Mouse (Mus musculus) forebrain, embryonic 11.5 days (tissue): Measurements from ENCODE around the gene Rsrc1. TPM values are rescaled to one million over a fixed set of nuclear protein-coding genes. Genes with fewer than 3 reads are reported as not detected.

Experiments used
- ATAC-seq: fragments of 200-750 bp; cut with Nextera tagmentation; replicated peaks from 2 replicates; pipeline ENCODE4 v1.8.0; 2017; ENCODE audit warnings: moderate TSS enrichment; ENCODE audit not compliant: low FRiP score
- DNase-seq: peaks from one replicate; pipeline ENCODE4 v3.0.0-alpha.2; 2017; ENCODE audit warnings: low spot score
- H3K27ac ChIP-seq: fragments of 300-500 bp; sonication (generic); 2 replicates; pipeline ENCODE4 v1.5.1; 2014; ENCODE audit warnings: low read depth, low read length
- H3K27me3 ChIP-seq: fragments of 300-500 bp; sonication (generic); 2 replicates; pipeline ENCODE4 v1.6.1; 2014; ENCODE audit warnings: mild to moderate bottlenecking, low read length, mixed read lengths; ENCODE audit not compliant: control insufficient read depth, insufficient read depth
- H3K36me3 ChIP-seq: fragments of 300-500 bp; sonication (generic); 2 replicates; pipeline ENCODE4 v1.6.1; 2014; ENCODE audit warnings: mild to moderate bottlenecking, low read length, moderate library complexity, mixed read lengths; ENCODE audit not compliant: control insufficient read depth, insufficient read depth
- H3K4me1 ChIP-seq: fragments of 300-500 bp; sonication (generic); replicated peaks from 2 replicates; pipeline ENCODE4 v1.6.1; 2014; ENCODE audit warnings: low read length, mixed read lengths; ENCODE audit not compliant: control insufficient read depth, insufficient read depth
- H3K4me2 ChIP-seq: fragments of 300-500 bp; sonication (generic); 2 replicates; pipeline ENCODE4 v1.6.1; 2014; ENCODE audit warnings: low read depth, mild to moderate bottlenecking, low read length, moderate library complexity, mixed read lengths; ENCODE audit not compliant: severe bottlenecking
- H3K4me3 ChIP-seq: fragments of 300-500 bp; sonication (generic); 2 replicates; pipeline ENCODE4 v1.5.1; 2014; ENCODE audit warnings: low read depth, low read length
- H3K9ac ChIP-seq: fragments of 300-500 bp; sonication (generic); 2 replicates; pipeline ENCODE4 v1.6.1; 2014; ENCODE audit warnings: low read length
- H3K9me3 ChIP-seq: fragments of 300-500 bp; sonication (generic); 2 replicates; pipeline ENCODE4 v1.6.1; 2016; ENCODE audit warnings: low read length, mixed read lengths; ENCODE audit not compliant: control insufficient read depth
- WGBS: fragments of 180-500 bp; shearing (Covaris S2); extraction: QIAGEN DNeasy Blood & Tissue Kit; methylation state at CpG from one replicate; pipeline ENCODE4 v1.1.7; 2014; 5-methylcytosine and 5-hydroxymethylcytosine counted together
- polyA plus RNA-seq: library from polyadenylated mRNA; unstranded; fragments of >200 nt; fragmentation: Nextera tagmentation; extraction: Ambion mirVana; gene quantifications from 2 replicates; pipeline ENCODE4 v1.2.1, GENCODE M21; 2014

The Rsrc1 gene
- polyA plus RNA-seq, 1 experiment from 2014 or later = 44.6 TPM

GRCm38 (mm10) chr3:67339558-67339957 is 358.4 kb downstream of the Rsrc1 start:
- DNase-seq (no peak), ATAC-seq (no peak)
- no peak overlapping the region for H3K4me2 ChIP-seq
- H3K4me3 ChIP-seq = no peak overlapping the region
- H3K9me3 ChIP-seq = no peaks in the 10 kb centered on the region
- H3K27ac ChIP-seq = no peak overlapping the region
- H3K27me3 ChIP-seq = no peaks in the 10 kb centered on the region
- no peaks in the 10 kb centered on the region for H3K36me3 ChIP-seq
- 82% methylated on average over 3 of the region's 3 CpGs for WGBS
- no peaks in the 10 kb centered on the region for H3K4me1 ChIP-seq
- no peak overlapping the region for H3K9ac ChIP-seq

DNA sequence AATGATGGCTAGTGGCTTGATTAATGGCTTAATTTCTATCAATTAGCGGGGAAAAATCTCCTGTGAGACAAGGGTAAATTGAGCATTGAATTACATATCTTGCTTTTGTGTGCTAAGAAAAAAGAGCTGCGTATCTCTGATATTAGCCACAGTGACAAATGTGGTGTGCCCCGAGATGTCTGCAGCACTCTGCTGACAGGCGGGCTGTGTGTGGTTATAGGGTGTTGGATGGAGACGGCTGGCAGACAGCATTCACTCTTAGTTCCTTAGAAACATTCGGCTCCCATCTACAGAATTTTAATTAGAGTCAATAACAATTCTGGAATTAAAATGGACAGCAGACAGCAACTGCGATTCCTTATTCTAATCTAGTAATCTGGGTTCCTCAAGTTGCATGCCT is 359.7 kb downstream of the Rsrc1 start:
- H3K27ac ChIP-seq = no peak overlapping the region
- WGBS = 73% methylated on average over 7 of the region's 7 CpGs
- no peaks in the 10 kb centered on the region for H3K36me3 ChIP-seq
- H3K9me3 ChIP-seq = no peaks in the 10 kb centered on the region
- H3K4me2 ChIP-seq = no peak overlapping the region
- H3K4me1 ChIP-seq = no peaks in the 10 kb centered on the region
- H3K27me3 ChIP-seq = no peaks in the 10 kb centered on the region
- H3K9ac ChIP-seq = no peak overlapping the region
- DNase-seq (no peak), ATAC-seq (no peak)
- H3K4me3 ChIP-seq = no peak overlapping the region

DNA sequence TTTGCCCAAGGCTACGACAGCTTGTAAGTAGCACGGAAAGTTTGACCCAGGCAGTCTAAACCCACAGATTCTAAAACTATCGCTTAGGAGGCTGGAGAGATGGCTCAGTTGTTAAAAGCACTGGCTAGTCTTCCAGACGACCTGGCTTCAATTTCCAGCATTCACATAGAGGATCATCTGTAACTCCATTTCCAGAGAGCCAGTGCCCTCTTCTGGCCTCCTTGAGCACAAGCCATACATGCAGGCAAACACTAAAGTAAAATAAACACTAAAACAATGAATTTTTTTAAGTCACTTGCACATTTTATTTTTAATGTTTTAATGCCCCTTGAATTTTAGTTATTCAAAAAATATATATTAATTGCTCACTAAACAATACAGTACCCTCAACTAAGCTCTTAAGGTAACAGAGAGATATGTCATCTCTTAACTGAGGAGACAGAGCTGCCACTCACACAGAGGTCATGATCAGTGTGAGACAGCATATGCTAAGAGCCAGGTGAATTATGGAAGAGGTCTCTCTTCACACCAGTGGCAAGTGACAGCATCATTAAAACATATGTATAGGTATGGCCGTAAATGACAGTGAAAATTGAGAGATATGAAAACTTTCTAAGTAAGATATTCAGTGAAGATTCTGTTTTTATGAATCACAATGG is 361.9 kb downstream of the Rsrc1 start:
- no peak overlapping the region for H3K9ac ChIP-seq
- no peaks in the 10 kb centered on the region for H3K4me1 ChIP-seq
- H3K27me3 ChIP-seq = no peaks in the 10 kb centered on the region
- H3K36me3 ChIP-seq = no peaks in the 10 kb centered on the region
- DNase-seq (no peak), ATAC-seq (no peak)
- no peak overlapping the region for H3K4me2 ChIP-seq
- H3K9me3 ChIP-seq = no peaks in the 10 kb centered on the region
- H3K27ac ChIP-seq = no peak overlapping the region
- 60% methylated on average over 5 of the region's 5 CpGs for WGBS
- H3K4me3 ChIP-seq = no peak overlapping the region

DNA sequence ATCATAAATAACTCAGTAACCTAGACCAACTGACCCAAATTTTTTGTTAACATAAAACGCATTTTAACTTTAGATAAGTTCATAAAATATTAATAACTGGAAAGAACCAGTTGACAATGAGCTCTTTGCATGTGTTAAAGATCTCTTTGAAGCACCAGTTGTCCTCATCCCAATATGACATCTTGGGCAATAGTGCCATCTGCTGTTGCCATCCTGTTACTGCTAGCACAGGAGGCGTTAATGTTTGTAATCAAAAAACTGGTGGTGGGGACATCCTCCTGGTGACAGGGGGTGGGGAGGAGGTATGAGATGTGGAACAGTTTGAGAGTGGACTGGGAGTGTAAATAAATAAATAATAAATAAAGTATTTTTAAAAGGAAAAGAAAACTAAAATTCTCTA is 363.4 kb downstream of the Rsrc1 start:
- 6% methylated on average over 2 of the region's 2 CpGs for WGBS
- Histone ChIP-seq H3K27ac (no peak overlapping the region), H3K4me1 (no peaks in the 10 kb centered on the region), H3K27me3 (no peaks in the 10 kb centered on the region), H3K9ac (no peak overlapping the region), H3K9me3 (no peaks in the 10 kb centered on the region), H3K4me3 (no peak overlapping the region), H3K4me2 (no peak overlapping the region), H3K36me3 (no peaks in the 10 kb centered on the region)
- 0 out of 2 replicates have a peak, but pooled peaks have one; percentile 27 for ATAC-seq
- peak; percentile 67 for DNase-seq

DNA sequence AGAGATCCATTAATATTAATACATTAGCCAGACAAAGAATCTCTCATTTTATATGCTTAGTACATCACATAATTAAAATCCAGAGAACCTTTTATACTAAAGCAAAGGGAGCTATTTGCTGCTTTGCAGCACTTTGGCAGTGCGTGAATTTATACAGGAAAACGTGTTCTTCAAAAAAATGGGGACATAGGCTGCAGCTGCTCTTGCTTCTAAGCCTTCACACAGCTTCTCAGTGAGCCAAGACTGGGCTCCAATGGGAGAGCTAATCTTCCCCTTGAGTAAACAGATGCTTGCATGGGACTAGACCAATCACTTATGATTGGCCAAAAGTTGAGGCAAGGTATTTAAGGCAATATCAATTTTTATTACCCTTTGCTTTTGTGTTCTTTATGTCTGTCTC is 365.5 kb downstream of the Rsrc1 start:
- Histone ChIP-seq H3K4me1 (no peaks in the 10 kb centered on the region), H3K9me3 (no peaks in the 10 kb centered on the region), H3K27ac (no peak overlapping the region), H3K9ac (no peak overlapping the region), H3K4me3 (no peak overlapping the region), H3K36me3 (no peaks in the 10 kb centered on the region), H3K4me2 (no peak overlapping the region), H3K27me3 (no peaks in the 10 kb centered on the region)
- DNase-seq = no peak
- 76% methylated on average over 2 of the region's 2 CpGs for WGBS
- ATAC-seq = no peak

DNA sequence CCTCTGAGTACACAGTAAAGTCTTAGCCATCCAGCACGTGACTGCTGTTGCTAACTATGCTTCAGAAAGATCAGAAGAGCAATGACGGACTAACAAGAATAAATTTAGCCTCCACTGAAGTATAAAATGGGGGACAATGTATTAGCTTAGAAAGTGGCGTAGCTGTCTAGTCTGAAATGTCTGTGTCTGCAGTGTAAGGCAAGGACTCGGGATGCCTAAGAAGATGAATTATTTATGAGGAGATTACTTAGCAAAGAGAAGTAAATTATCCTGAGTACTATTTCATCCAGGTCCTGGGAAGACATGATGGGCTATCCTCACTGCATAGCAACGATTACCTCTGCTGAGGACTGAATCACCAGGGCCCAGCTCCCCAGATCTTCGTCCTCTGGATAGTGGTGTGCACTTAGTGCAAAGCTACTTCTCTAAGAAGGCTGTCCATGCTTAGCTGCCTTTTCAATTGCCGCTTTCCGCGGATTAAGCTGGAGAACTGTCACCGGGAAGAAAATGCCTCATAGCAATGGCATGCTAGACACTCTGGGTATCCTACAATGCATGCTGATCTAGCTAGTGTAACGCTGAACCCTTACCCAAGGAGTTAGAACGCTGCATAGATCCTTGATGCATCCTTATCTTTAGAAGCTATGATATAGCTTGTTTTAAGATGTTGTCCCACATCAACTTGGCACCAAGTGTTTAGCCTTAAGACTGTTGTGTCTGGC is 370.4 kb downstream of the Rsrc1 start:
- no peak; the same call in 1 of the 2 replicates for ATAC-seq
- Histone ChIP-seq H3K9ac (no peak overlapping the region), H3K4me1 (no peaks in the 10 kb centered on the region), H3K27me3 (no peaks in the 10 kb centered on the region), H3K9me3 (no peaks in the 10 kb centered on the region), H3K36me3 (no peaks in the 10 kb centered on the region), H3K4me3 (no peak overlapping the region), H3K4me2 (no peak overlapping the region), H3K27ac (no peak overlapping the region)
- 75% methylated on average over 12 of the region's 12 CpGs for WGBS
- DNase-seq = no peak

- no peak overlapping the region for H3K27ac ChIP-seq
- no peak overlapping the region for H3K4me2 ChIP-seq
- H3K4me1 ChIP-seq = no peaks in the 10 kb centered on the region
- H3K4me3 ChIP-seq = no peak overlapping the region
- H3K27me3 ChIP-seq = no peaks in the 10 kb centered on the region
- ATAC-seq (peak; percentile 81), DNase-seq (peak; percentile 70)
- H3K36me3 ChIP-seq = no peaks in the 10 kb centered on the region
- H3K9ac ChIP-seq = no peak overlapping the region
- no peaks in the 10 kb centered on the region for H3K9me3 ChIP-seq
- 22% methylated on average over 1 of the region's 5 CpGs for WGBS
Measured at GRCm38 (mm10) chr3:67352128-67352762, 371.1 kb downstream of the Rsrc1 start.

- Histone ChIP-seq H3K4me1 (no peaks in the 10 kb centered on the region), H3K4me2 (no peak overlapping the region), H3K9ac (no peak overlapping the region), H3K4me3 (no peak overlapping the region), H3K27ac (no peak overlapping the region), H3K27me3 (no peaks in the 10 kb centered on the region), H3K9me3 (no peaks in the 10 kb centered on the region), H3K36me3 (no peaks in the 10 kb centered on the region)
- DNase-seq (no peak), ATAC-seq (no peak)
- WGBS = 87% methylated on average over 3 of the region's 3 CpGs
Measured at GRCm38 (mm10) chr3:67352763-67353149, 371.6 kb downstream of the Rsrc1 start.
